Mouse (Mus musculus): Measurements from ENCODE around the gene Bcl2l10.

Gene Bcl2l10

GRCm38 (mm10) chr9:75400639-75401038 lies 53.1 kb downstream of the Bcl2l10 start:
- CTCF ChIA-PET = no interaction called here

All from spleen, embryonic (tissue).